8 mouse cellular contexts compared by ENCODE assay signal in the genomic region with DNA sequence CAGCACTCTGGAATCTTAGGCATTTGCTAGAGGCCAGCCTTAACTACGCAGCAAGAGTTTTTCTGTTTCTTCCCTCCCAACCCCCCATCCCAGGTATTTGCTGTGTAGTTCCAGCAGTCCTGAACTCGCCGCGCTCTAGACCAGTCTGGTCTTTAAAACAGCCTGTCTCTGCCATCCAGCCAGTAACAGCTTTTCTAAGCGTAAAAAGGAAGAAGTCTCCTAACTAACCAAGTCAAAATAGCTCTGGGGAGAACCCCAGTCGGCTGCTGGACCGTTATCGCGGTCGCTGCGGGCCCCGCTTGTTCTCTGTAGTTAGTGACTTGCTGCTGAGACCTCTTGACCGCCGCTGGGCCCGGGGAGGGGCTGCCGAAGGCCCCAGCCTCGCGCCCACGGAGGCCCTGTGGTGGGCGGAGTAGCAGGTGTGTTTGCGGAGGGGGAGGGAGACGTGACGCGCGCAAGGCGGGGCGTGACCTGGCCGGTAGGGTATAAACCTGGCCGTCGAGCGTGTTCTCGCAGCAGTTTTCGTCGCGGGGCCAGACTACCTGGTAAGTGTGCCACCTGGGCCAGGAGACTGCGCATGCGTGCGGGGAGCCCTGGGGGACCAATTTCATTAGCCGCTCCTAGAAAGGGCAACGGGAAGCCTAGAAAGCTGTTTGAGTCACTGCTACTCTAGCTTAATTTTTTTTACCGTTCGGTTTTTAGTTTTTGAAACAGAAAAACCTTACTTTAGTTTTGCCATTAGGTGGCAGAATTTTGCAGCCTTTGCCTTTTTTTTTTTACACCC. TPM values are rescaled to one million over a fixed set of nuclear protein-coding genes. Genes with fewer than 3 reads are reported as not detected.
DNase-seq lines count a peak whose midpoint lies in the region; ATAC-seq and TF ChIP-seq lines count a peak whose summit lies in the region.

No protein-coding gene starts in this region.

- H3K4me1 ChIP-seq in MEL (ENCODE audit: control insufficient read depth in 1 of 2, insufficient read depth in 2 of 2, low read length in 2 of 2) = peaks cover 33 to 53% of the 10 kb centered on the region in 2 experiments
- H3K4me1 ChIP-seq in forebrain, embryonic 16.5 days (replicated peaks; ENCODE audit: control insufficient read depth, insufficient read depth, low read length) = peaks cover 20% of the 10 kb centered on the region

- no peaks in the 10 kb centered on the region for H3K27me3 ChIP-seq in MEL (ENCODE audit: control insufficient read depth in 1 of 2, insufficient read depth in 2 of 2, low read length in 2 of 2)
- no peaks in the 10 kb centered on the region for H3K27me3 ChIP-seq in forebrain, embryonic 16.5 days (replicated peaks; ENCODE audit: control insufficient read depth, insufficient read depth, low read length)

- TF ChIP-seq EP300 in MEL (IDR thresholded peaks at IDR 0.05; ENCODE audit: low read depth in 1 of 2, low read length in 2 of 2) = peak in 1 of 2 experiments; percentile 58; a peak in 3 of 4 replicates

- peak overlapping the region; percentile 44 to 52 for H3K4me3 ChIP-seq in MEL (ENCODE audit: control insufficient read depth in 1 of 2, insufficient read depth in 1 of 2, low read depth in 2 of 2, low read length in 2 of 2)
- H3K4me3 ChIP-seq in forebrain, embryonic 16.5 days (replicated peaks; ENCODE audit: low read length) = peak overlapping the region; percentile 44

- WGBS in forebrain, embryonic 16.5 days = 1% methylated on average over 42 of the region's 42 CpGs

- peak in 1 of 2 experiments; percentile 61; a peak in 1 of 4 replicates for TF ChIP-seq POLR2A in MEL (IDR thresholded peaks at IDR 0.05; ENCODE audit: control insufficient read depth in 1 of 2, insufficient read depth in 1 of 2, low read depth in 1 of 2, low read length in 2 of 2, poor library complexity in 1 of 2)

- peak; percentile 82 for DNase-seq in MEL (ENCODE audit: low read depth, low spot score)
- peak; percentile 89 to 90 for DNase-seq in cerebellum, adult 18-20 months
- DNase-seq in heart, postnatal 4 days = peak; percentile 74
- DNase-seq in layer of hippocampus, adult 9-11 months = peak; percentile 26
- peak; percentile 73 for DNase-seq in lung, postnatal 10 days
- DNase-seq in ovary, postnatal 14 days (ENCODE audit: low spot score) = peak; percentile 73
- peak; percentile 84 for DNase-seq in thymus, postnatal 25 days

- peak overlapping the region; percentile 59 for H3K9ac ChIP-seq in MEL (ENCODE audit: control insufficient read depth, low read depth, low read length, poor library complexity, severe bottlenecking)
- peak overlapping the region; percentile 51 for H3K9ac ChIP-seq in forebrain, embryonic 16.5 days (replicated peaks; ENCODE audit: low read depth, low read length)

- TF ChIP-seq RAD21 in MEL (IDR thresholded peaks at IDR 0.05; ENCODE audit: low read depth, low read length) = no peak

- no peak for ATAC-seq in forebrain, embryonic 16.5 days

- H3K27ac ChIP-seq in MEL (ENCODE audit: control insufficient read depth, low read depth, low read length) = peak overlapping the region; percentile 94
- H3K27ac ChIP-seq in forebrain, embryonic 16.5 days (ENCODE audit: low read length) = peak overlapping the region; percentile 2; the same call in 1 of the 2 replicates

- peak overlapping the region; percentile 89 for H3K4me2 ChIP-seq in forebrain, embryonic 16.5 days (ENCODE audit: low read length)

- H3K36me3 ChIP-seq in MEL (ENCODE audit: control insufficient read depth in 1 of 2, insufficient read depth in 2 of 2, low read length in 2 of 2) = peaks cover 0 to 77% of the 10 kb centered on the region in 2 experiments; a peak in 3 of 4 replicates
- H3K36me3 ChIP-seq in forebrain, embryonic 16.5 days (ENCODE audit: control insufficient read depth, insufficient read depth) = no peaks in the 10 kb centered on the region

- H3K79me2 ChIP-seq in MEL (ENCODE audit: control insufficient read depth, insufficient read depth, low read length, poor library complexity) = peaks cover 63% of the 10 kb centered on the region

- TF ChIP-seq CTCF in MEL (IDR thresholded peaks at IDR 0.05 in 2 of 3, conservative IDR thresholded peaks at IDR 0.05 in 1 of 3; ENCODE audit: control insufficient read depth in 1 of 3, insufficient read depth in 1 of 3, low read depth in 2 of 3, low read length in 3 of 3, poor library complexity in 1 of 3, severe bottlenecking in 1 of 3) = peak in 1 of 3 experiments; percentile 18; a peak in 1 of 6 replicates

- no peaks in the 10 kb centered on the region for H3K9me3 ChIP-seq in MEL (replicated peaks; ENCODE audit: insufficient read depth, low read length)
- H3K9me3 ChIP-seq in forebrain, embryonic 16.5 days (ENCODE audit: control insufficient read depth, low read length) = no peaks in the 10 kb centered on the region

TF ChIP-seq in MEL, 35 proteins besides CTCF, POLR2A, EP300 and RAD21:
- TF ChIP-seq CHD2 (IDR thresholded peaks at IDR 0.05; ENCODE audit: low read length) (peak; percentile 17; the same call in 1 of the 2 replicates), ZC3H11A (IDR thresholded peaks at IDR 0.05; ENCODE audit: low read depth, low read length) (no peak), ETS1 (IDR thresholded peaks at IDR 0.05; ENCODE audit: low read depth, low read length) (peak; percentile 43), ZKSCAN1 (IDR thresholded peaks at IDR 0.05; ENCODE audit: low read depth, low read length) (no peak), POLR2AphosphoS2 (IDR thresholded peaks at IDR 0.05; ENCODE audit: low read length) (no peak; the same call in 1 of the 2 replicates), TBP (IDR thresholded peaks at IDR 0.05; ENCODE audit: low read depth, low read length) (peak; percentile 51; the same call in 1 of the 2 replicates), MXI1 (IDR thresholded peaks at IDR 0.05; ENCODE audit: low read depth, low read length) (peak; percentile 12; the same call in 1 of the 2 replicates), NRF1 (IDR thresholded peaks at IDR 0.05; ENCODE audit: insufficient read depth, low read depth, low read length, poor library complexity, severe bottlenecking) (peak; percentile 75), KAT2A (conservative IDR thresholded peaks at IDR 0.05; ENCODE audit: low read depth, low read length) (no peak), ZNF384 (IDR thresholded peaks at IDR 0.05; ENCODE audit: low read depth, low read length) (peak; percentile 93), ZMIZ1 (IDR thresholded peaks at IDR 0.05; ENCODE audit: low read depth, low read length) (0 out of 2 replicates have a peak, but pooled peaks have one; percentile 48), GATA1 (IDR thresholded peaks at IDR 0.05; ENCODE audit: low read depth, low read length) (no peak; the same call in 1 of the 2 replicates), MAZ (IDR thresholded peaks at IDR 0.05; ENCODE audit: low read depth, low read length) (no peak), MEF2A (IDR thresholded peaks at IDR 0.05; ENCODE audit: extremely low read depth, insufficient replicate concordance, low read depth, low read length, poor library complexity, severe bottlenecking) (no peak), MAFK (IDR thresholded peaks at IDR 0.05; ENCODE audit: borderline replicate concordance, low read depth, low read length) (no peak), NELFE (IDR thresholded peaks at IDR 0.05; ENCODE audit: low read depth, low read length) (peak; percentile 40; the same call in 1 of the 2 replicates), ELF1 (IDR thresholded peaks at IDR 0.05; ENCODE audit: low read depth, low read length) (no peak), RCOR1 (IDR thresholded peaks at IDR 0.05; ENCODE audit: low read depth, low read length) (peak; percentile 61), POLR2AphosphoS5 (IDR thresholded peaks at IDR 0.05; ENCODE audit: borderline replicate concordance, low read depth, low read length) (peak; percentile 82; the same call in 1 of the 2 replicates), HCFC1 (IDR thresholded peaks at IDR 0.05; ENCODE audit: low read depth, low read length) (peak; percentile 30; the same call in 1 of the 2 replicates), CHD1 (IDR thresholded peaks at IDR 0.05; ENCODE audit: low read depth, low read length) (no peak), JUND (IDR thresholded peaks at IDR 0.05; ENCODE audit: low read depth, low read length) (no peak), TAL1 (IDR thresholded peaks at IDR 0.05; ENCODE audit: low read length) (peak; percentile 22; the same call in 1 of the 2 replicates), TCF12 (IDR thresholded peaks at IDR 0.05; ENCODE audit: low read depth, low read length) (peak; percentile 71), GABPA (IDR thresholded peaks at IDR 0.05; ENCODE audit: low read depth, low read length) (no peak), UBTF (IDR thresholded peaks at IDR 0.05; ENCODE audit: borderline replicate concordance, insufficient read depth, low read depth, low read length) (0 out of 2 replicates have a peak, but pooled peaks have one; percentile 56)

RNA-seq across cellular contexts. Expression of a gene that starts 5.8 kb away (rescaled TPM):
- 64.6 and 67.3 TPM in 2 replicates for total RNA-seq in MEL (2012; rRNA removed)
- 10 to 100 TPM; 54.5 to 57.9 TPM for polyA plus RNA-seq in MEL (2012; ENCODE audit: insufficient read depth in 1 of 2, insufficient read length in 2 of 2, low read depth in 1 of 2, low replicate concordance in 2 of 2, missing spikeins in 1 of 2)
- 115 and 132 TPM in 2 replicates for polyA plus RNA-seq in forebrain, embryonic 16.5 days (2015; fragmentation: Nextera tagmentation; extraction: Ambion mirVana)
- 100 to 1,000 TPM in 1 of 2 experiments, 10 to 100 TPM in 1; 99.0 to 115 TPM for total RNA-seq in heart, postnatal 4 days (2021)

RNA-seq across cellular contexts. Expression of a gene that starts 23.6 kb away (rescaled TPM):
- total RNA-seq in MEL (2012; rRNA removed) = not detected in 2 replicates
- polyA plus RNA-seq in MEL (2012; ENCODE audit: insufficient read depth in 1 of 2, insufficient read length in 2 of 2, low read depth in 1 of 2, low replicate concordance in 2 of 2, missing spikeins in 1 of 2) = not detected
- polyA plus RNA-seq in forebrain, embryonic 16.5 days (2015; fragmentation: Nextera tagmentation; extraction: Ambion mirVana) = not detected in 2 replicates
- not detected for total RNA-seq in heart, postnatal 4 days (2021)

RNA-seq across cellular contexts. Expression of a gene that starts 36.2 kb away (rescaled TPM):
- 417 and 425 TPM in 2 replicates for total RNA-seq in MEL (2012; rRNA removed)
- polyA plus RNA-seq in MEL (2012; ENCODE audit: insufficient read depth in 1 of 2, insufficient read length in 2 of 2, low read depth in 1 of 2, low replicate concordance in 2 of 2, missing spikeins in 1 of 2) = 100 to 1,000 TPM in 1 of 2 experiments, not detected in 1; 431 TPM
- polyA plus RNA-seq in forebrain, embryonic 16.5 days (2015; fragmentation: Nextera tagmentation; extraction: Ambion mirVana) = 221 and 229 TPM in 2 replicates
- 100 to 1,000 TPM; 165 to 176 TPM for total RNA-seq in heart, postnatal 4 days (2021)

RNA-seq across cellular contexts. Expression of a gene that starts 36.3 kb away (rescaled TPM):
- 43.0 and 43.8 TPM in 2 replicates for total RNA-seq in MEL (2012; rRNA removed)
- 10 to 100 TPM in 1 of 2 experiments, not detected in 1; 32.6 TPM for polyA plus RNA-seq in MEL (2012; ENCODE audit: insufficient read depth in 1 of 2, insufficient read length in 2 of 2, low read depth in 1 of 2, low replicate concordance in 2 of 2, missing spikeins in 1 of 2)
- polyA plus RNA-seq in forebrain, embryonic 16.5 days (2015; fragmentation: Nextera tagmentation; extraction: Ambion mirVana) = 40.7 and 44.2 TPM in 2 replicates
- total RNA-seq in heart, postnatal 4 days (2021) = 10 to 100 TPM; 30.3 to 39.6 TPM

Comparison
In these comparisons a context has a peak if more than half of its experiments do, and no peak if none do; other contexts are left out.
1. DNase-seq: peak in every context shown above with its lines; median percentile 90 in cerebellum, adult 18-20 months; 84 in thymus, postnatal 25 days; 82 in MEL; 74 in heart, postnatal 4 days; 73 in lung, postnatal 10 days; 73 in ovary, postnatal 14 days; 26 in layer of hippocampus, adult 9-11 months.